Mouse (Mus musculus) liver, embryonic 14.5 days (tissue): ENCODE results near the gene Cela3a. TPM values are rescaled to one million over a fixed set of nuclear protein-coding genes. Genes with fewer than 3 reads are reported as not detected.

Experiments
- ATAC-seq: fragments of 200-750 bp; cut with Nextera tagmentation; 2 replicates; pipeline ENCODE4 v1.8.0; 2017; ENCODE audit warnings: moderate number of reproducible peaks, mild to moderate bottlenecking, moderate library complexity; ENCODE audit not compliant: insufficient read depth
- DNase-seq, 3 experiments: peaks; one replicate each; pipeline ENCODE4 v3.0.0-alpha.2; 2012 to 2013; ENCODE audit warnings: low read depth in 3 of 3, low spot score in 3 of 3
- H3K27ac ChIP-seq: fragments of 300-500 bp; sonication (generic); 2 replicates; pipeline ENCODE4 v1.5.1; 2014; ENCODE audit warnings: moderate library complexity, mild to moderate bottlenecking, control low read depth, inconsistent platforms
- H3K27me3 ChIP-seq: fragments of 300-500 bp; sonication (generic); 2 replicates; pipeline ENCODE4 v1.6.1; 2014; ENCODE audit warnings: mild to moderate bottlenecking, low read length, moderate library complexity; ENCODE audit not compliant: control insufficient read depth, insufficient read depth
- H3K36me3 ChIP-seq: fragments of 300-500 bp; sonication (generic); replicated peaks from 2 replicates; pipeline ENCODE4 v1.6.1; 2014; ENCODE audit warnings: low read depth; ENCODE audit not compliant: control insufficient read depth, insufficient read depth
- H3K4me1 ChIP-seq, 2 experiments: fragments of 200-500 bp in 1 of 2; fragments of 300-500 bp in 1 of 2; sonication (generic) in 1 of 2; replicated peaks; 2 replicates each; pipeline ENCODE4 v1.6.1; 2012 to 2014; ENCODE audit warnings: antibody characterized with exemption in 1 of 2, inconsistent platforms in 1 of 2, low read length in 1 of 2; ENCODE audit not compliant: control insufficient read depth in 2 of 2, insufficient read depth in 2 of 2
- H3K4me2 ChIP-seq: fragments of 300-500 bp; sonication (generic); 2 replicates; pipeline ENCODE4 v1.6.1; 2014; ENCODE audit warnings: low read depth, mild to moderate bottlenecking, control low read depth, moderate library complexity
- H3K4me3 ChIP-seq, 2 experiments: fragments of 200-500 bp in 1 of 2; fragments of 300-500 bp in 1 of 2; sonication (generic) in 1 of 2; 2 replicates each; pipeline ENCODE4 v1.5.1; 2012 to 2014; ENCODE audit warnings: low read depth in 2 of 2, low read length in 2 of 2, mild to moderate bottlenecking in 2 of 2, control low read depth in 1 of 2, inconsistent platforms in 1 of 2, moderate library complexity in 1 of 2; ENCODE audit not compliant: insufficient read depth in 1 of 2
- H3K9ac ChIP-seq: fragments of 300-500 bp; sonication (generic); replicated peaks from 2 replicates; pipeline ENCODE4 v1.6.1; 2014; ENCODE audit warnings: mild to moderate bottlenecking, control low read depth, moderate library complexity
- H3K9me3 ChIP-seq: fragments of 300-500 bp; sonication (generic); 2 replicates; pipeline ENCODE4 v1.6.1; 2016; ENCODE audit warnings: low read length, mixed read lengths; ENCODE audit not compliant: control insufficient read depth
- CTCF ChIP-seq: IDR thresholded peaks from 2 replicates; pipeline ENCODE4 v1.5.1; 2016; ENCODE audit warnings: antibody characterized with exemption, low read depth, control low read depth
- EP300 ChIP-seq: IDR thresholded peaks from 2 replicates; pipeline ENCODE4 v1.6.1; 2016; ENCODE audit warnings: antibody characterized with exemption, low read depth
- WGBS: fragments of 180-500 bp; shearing (Covaris S2); extraction: QIAGEN DNeasy Blood & Tissue Kit; methylation state at CpG from one replicate; pipeline ENCODE4 v1.1.7; 2014; ENCODE audit not compliant: insufficient replicate concordance; 5-methylcytosine and 5-hydroxymethylcytosine counted together
- polyA plus RNA-seq, 2 experiments: library from polyadenylated mRNA; depleted of rRNA in 1 of 2; stranded (reverse) in 1 of 2; unstranded in 1 of 2; fragments of >200 nt; fragmentation: Nextera tagmentation in 1 of 2; extraction: Ambion mirVana in 1 of 2; gene quantifications; 2 replicates each; pipeline versions ENCODE4 v1.2.1 to v1.2.3; 2012 to 2014

The Cela3a gene
- polyA plus RNA-seq, 2 experiments, result not detected

GRCm38 (mm10) chr4:137379085-137379484 is 30.5 kb downstream of the Cela3a start:
- WGBS, result 74% methylated on average over 3 of the region's 3 CpGs
- no peak overlapping the region for H3K4me3 ChIP-seq
- no peak overlapping the region for H3K9ac ChIP-seq
- peaks cover 6 to 11% of the 10 kb centered on the region in 2 experiments for H3K4me1 ChIP-seq
- ATAC-seq (no peak), DNase-seq (no peak)
- H3K27me3 ChIP-seq, result no peaks in the 10 kb centered on the region
- no peak for TF ChIP-seq EP300
- TF ChIP-seq CTCF, result no peak
- no peaks in the 10 kb centered on the region for H3K36me3 ChIP-seq
- H3K9me3 ChIP-seq, result no peaks in the 10 kb centered on the region
- H3K4me2 ChIP-seq, result no peak overlapping the region
- H3K27ac ChIP-seq, result no peak overlapping the region

DNA sequence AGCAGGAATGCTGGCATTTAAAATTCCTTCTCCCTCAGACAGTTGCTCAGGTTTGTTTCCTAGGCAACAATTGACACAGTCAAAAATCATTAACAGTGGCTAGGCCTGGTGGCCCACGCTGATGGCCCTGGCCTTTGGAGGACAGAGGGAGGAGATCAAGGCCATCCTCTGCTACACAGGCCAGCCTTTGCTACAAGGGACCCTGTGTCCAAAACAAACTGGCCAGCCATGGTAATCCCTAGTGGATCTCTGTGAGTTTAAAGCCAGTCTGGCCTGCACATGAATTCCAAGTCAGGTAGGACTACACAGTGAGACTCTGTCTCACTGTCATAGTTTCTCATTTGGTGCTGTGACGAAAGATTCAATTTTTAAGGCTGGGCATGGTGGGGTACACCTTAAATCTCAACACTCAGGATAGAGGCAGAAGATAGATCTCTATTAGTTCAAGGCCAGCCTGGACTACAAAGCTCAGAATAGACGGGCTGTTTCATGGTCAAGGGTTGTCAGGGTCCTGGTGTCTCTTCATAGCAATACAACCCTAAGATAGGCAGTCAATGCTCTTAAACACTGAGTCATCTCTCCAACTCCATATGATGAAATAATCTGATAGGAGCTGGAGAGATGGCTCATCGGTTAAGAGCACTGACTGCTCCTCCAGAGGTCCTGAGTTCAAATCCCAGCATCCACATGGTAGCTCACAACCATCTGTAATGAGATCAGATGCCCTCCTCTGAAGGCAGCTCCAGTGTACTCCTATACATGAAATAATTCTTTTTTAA is 31.9 kb downstream of the Cela3a start:
- DNase-seq (no peak), ATAC-seq (no peak)
- Histone ChIP-seq H3K4me3 (no peak overlapping the region), H3K9me3 (no peaks in the 10 kb centered on the region), H3K4me2 (no peak overlapping the region), H3K4me1 (peaks cover 6 to 11% of the 10 kb centered on the region in 2 experiments), H3K36me3 (no peaks in the 10 kb centered on the region), H3K27me3 (no peaks in the 10 kb centered on the region), H3K27ac (no peak overlapping the region), H3K9ac (no peak overlapping the region)
- 70% methylated on average over 4 of the region's 4 CpGs for WGBS
- TF ChIP-seq CTCF, result no peak
- no peak for TF ChIP-seq EP300

- ATAC-seq, result no peak
- no peak overlapping the region for H3K4me2 ChIP-seq
- no peak overlapping the region for H3K27ac ChIP-seq
- TF ChIP-seq CTCF, result peak; percentile 36
- no peak for TF ChIP-seq EP300
- 51% methylated on average over 2 of the region's 2 CpGs for WGBS
- no peak for DNase-seq
- H3K27me3 ChIP-seq, result no peaks in the 10 kb centered on the region
- H3K9me3 ChIP-seq, result no peaks in the 10 kb centered on the region
- H3K36me3 ChIP-seq, result no peaks in the 10 kb centered on the region
- no peak overlapping the region for H3K9ac ChIP-seq
- no peak overlapping the region for H3K4me3 ChIP-seq
- peaks cover 6 to 15% of the 10 kb centered on the region in 2 experiments for H3K4me1 ChIP-seq
Observed at GRCm38 (mm10) chr4:137376778-137377177, 32.8 kb downstream of the Cela3a start.

GRCm38 (mm10) chr4:137375314-137376278 is 34.0 kb downstream of the Cela3a start:
- ATAC-seq (no peak), DNase-seq (no peak)
- peaks cover under 1 to 9% of the 10 kb centered on the region in 2 experiments; a peak in 3 of 4 replicates for H3K4me1 ChIP-seq
- no peak overlapping the region for H3K4me3 ChIP-seq
- H3K27ac ChIP-seq, result no peak overlapping the region
- no peaks in the 10 kb centered on the region for H3K9me3 ChIP-seq
- H3K4me2 ChIP-seq, result no peak overlapping the region
- H3K36me3 ChIP-seq, result no peaks in the 10 kb centered on the region
- no peaks in the 10 kb centered on the region for H3K27me3 ChIP-seq
- TF ChIP-seq CTCF, result no peak
- TF ChIP-seq EP300, result no peak
- H3K9ac ChIP-seq, result no peak overlapping the region
- 62% methylated on average over 19 of the region's 19 CpGs for WGBS

GRCm38 (mm10) chr4:137373711-137374110 is 35.9 kb downstream of the Cela3a start:
- Histone ChIP-seq H3K27me3 (no peaks in the 10 kb centered on the region), H3K9ac (no peak overlapping the region), H3K36me3 (no peaks in the 10 kb centered on the region), H3K4me1 (peaks cover 0 to 9% of the 10 kb centered on the region in 2 experiments; a peak in 2 of 4 replicates), H3K4me2 (no peak overlapping the region), H3K9me3 (no peaks in the 10 kb centered on the region), H3K4me3 (no peak overlapping the region), H3K27ac (no peak overlapping the region)
- 52% methylated on average over 6 of the region's 6 CpGs for WGBS
- ATAC-seq (no peak), DNase-seq (no peak)
- TF ChIP-seq CTCF (no peak), EP300 (no peak)
